Mouse (Mus musculus) heart, adult 11 months (tissue): ENCODE results near the gene Fos.

Experiments used
- DNase-seq: peaks from one replicate; pipeline ENCODE4 v3.0.0; 2022

Fos gene

GRCm38 (mm10) chr12:85473481-85474297 lies at the start of gene Fos:
Gene Fos, plus strand, starts transcription at chr12:85473890.
- peak; percentile 99 for DNase-seq

- DNase-seq, result no peak
Observed at GRCm38 (mm10) chr12:85425721-85426120, 48.0 kb upstream of the Fos start.

- peak; percentile 75 for DNase-seq
Observed at GRCm38 (mm10) chr12:85426126-85426525, 47.6 kb upstream of the Fos start.

GRCm38 (mm10) chr12:85427802-85428201 lies 45.9 kb upstream of the Fos start:
- DNase-seq, result peak; percentile 82

GRCm38 (mm10) chr12:85429999-85430398 lies 43.7 kb upstream of the Fos start:
- peak; percentile 74 for DNase-seq

- peak; percentile 85 for DNase-seq
Observed at GRCm38 (mm10) chr12:85430434-85430833, 43.3 kb upstream of the Fos start.

- DNase-seq, result no peak
Observed at GRCm38 (mm10) chr12:85433850-85434249, 39.8 kb upstream of the Fos start.

GRCm38 (mm10) chr12:85434526-85434925 lies 39.2 kb upstream of the Fos start:
- no peak for DNase-seq

GRCm38 (mm10) chr12:85436021-85436621 lies 37.6 kb upstream of the Fos start:
- peak; percentile 98 for DNase-seq

- peak; percentile 98 for DNase-seq
Observed at GRCm38 (mm10) chr12:85437172-85437876, 36.4 kb upstream of the Fos start.

- no peak for DNase-seq
Observed at GRCm38 (mm10) chr12:85443456-85443855, 30.2 kb upstream of the Fos start.

- DNase-seq, result no peak
Observed at GRCm38 (mm10) chr12:85444646-85445045, 29.0 kb upstream of the Fos start.

GRCm38 (mm10) chr12:85447009-85447408 lies 26.7 kb upstream of the Fos start:
- DNase-seq, result no peak

- DNase-seq, result no peak
Observed at GRCm38 (mm10) chr12:85447490-85447889, 26.2 kb upstream of the Fos start.

- no peak for DNase-seq
Observed at GRCm38 (mm10) chr12:85449478-85449877, 24.2 kb upstream of the Fos start.

GRCm38 (mm10) chr12:85451693-85452491 lies 21.8 kb upstream of the Fos start:
- peak; percentile 93 for DNase-seq

GRCm38 (mm10) chr12:85455065-85456058 lies 18.3 kb upstream of the Fos start:
- peak; percentile 100 for DNase-seq

GRCm38 (mm10) chr12:85456276-85456675 lies 17.4 kb upstream of the Fos start:
- DNase-seq, result no peak

GRCm38 (mm10) chr12:85456966-85457505 lies 16.7 kb upstream of the Fos start:
- no peak for DNase-seq

- DNase-seq, result no peak
Observed at GRCm38 (mm10) chr12:85459820-85460219, 13.9 kb upstream of the Fos start.
